ENCODE assay signal across 12 mouse cellular contexts in the genomic region with DNA sequence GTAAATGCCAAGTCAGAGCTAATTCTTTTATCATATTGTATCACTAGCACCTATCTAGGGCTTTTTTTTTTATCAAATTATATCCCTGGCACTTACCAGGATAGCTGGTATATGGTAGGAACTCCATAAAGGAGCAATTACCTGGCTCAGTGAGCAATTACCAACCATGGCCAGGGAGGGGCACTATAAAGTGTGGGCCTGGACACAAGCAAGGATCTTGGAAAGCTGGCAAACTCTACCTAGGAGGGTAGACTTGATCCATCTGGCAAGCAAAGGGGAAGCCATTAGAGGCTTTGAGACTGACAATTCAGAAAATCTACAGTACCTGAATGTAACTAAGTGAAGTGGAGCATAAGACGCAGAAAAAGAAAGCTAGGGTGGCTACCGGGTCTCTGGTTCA. TPM values are rescaled to one million over a fixed set of nuclear protein-coding genes. Genes with fewer than 3 reads are reported as not detected.
DNase-seq lines count a peak whose midpoint lies in the region.
"Had no signal": no experiment of that assay in that cellular context is flagged by ENCODE, and none has a peak within 500 bp of the region (broad histone marks: within the 10 kb centered on the region; RNA-seq: fewer than 3 reads in every experiment).

No protein-coding gene starts in this region.

- intact Hi-C loops in left cerebral cortex, postnatal 4 days (cut with DNase I): no loop called here

- peak; percentile 54 to 64 for DNase-seq in cerebellum, postnatal 10 days
- no peak for DNase-seq in cerebellum, postnatal 36 days
- DNase-seq in left cerebral cortex, postnatal 4 days: peak; percentile 21
- no peak for DNase-seq in left cerebral cortex, adult 18-20 months (ENCODE audit: low spot score in 2 of 2)
- DNase-seq: adrenal gland, adult 2 months; adrenal gland, postnatal 10 days; adrenal gland, postnatal 25 days; cerebellum, adult 11 months; cerebellum, adult 2 months; cerebellum, postnatal 25 days; embryo, embryonic 11 days had no signal

RNA-seq across cellular contexts. Expression of gene Pde1c, which starts 10.2 kb away (rescaled TPM):
- total RNA-seq in left cerebral cortex, postnatal 4 days (2021): 1 to 10 TPM; 7.6 to 8.4 TPM
- 1 to 10 TPM; 4.9 to 7.7 TPM for total RNA-seq in left cerebral cortex, adult 18-20 months (2021)
- total RNA-seq: MEL had no signal

Comparison
In these comparisons a context has a peak if more than half of its experiments do, and no peak if none do; other contexts are left out.
1. DNase-seq: peak in cerebellum, postnatal 10 days (2 of 2) and left cerebral cortex, postnatal 4 days (single experiment); none in cerebellum, postnatal 36 days (0 of 2) and left cerebral cortex, adult 18-20 months (0 of 2).